In genomic region chr14:20595781-20596180, GRCm38 (mm10) we compare ENCODE assay signal across 10 mouse cellular contexts. TPM values are rescaled to one million over a fixed set of nuclear protein-coding genes. Genes with fewer than 3 reads are reported as not detected.
DNase-seq lines count a peak whose midpoint lies in the region; ATAC-seq lines count a peak whose summit lies in the region.
"Had no signal": no experiment of that assay in that cellular context is flagged by ENCODE, and none has a peak within 500 bp of the region (broad histone marks: within the 10 kb centered on the region; RNA-seq: fewer than 3 reads in every experiment).

No protein-coding gene starts in this region.

- no peak overlapping the region for H3K4me2 ChIP-seq in liver, embryonic 13.5 days

- no peak overlapping the region for H3K9ac ChIP-seq in liver, embryonic 13.5 days

- peaks cover 49% of the 10 kb centered on the region for H3K4me1 ChIP-seq in liver, embryonic 13.5 days (replicated peaks)

- H3K36me3 ChIP-seq in liver, embryonic 13.5 days, result no peaks in the 10 kb centered on the region
- H3K36me3 ChIP-seq: G1E had no signal

- no peaks in the 10 kb centered on the region for H3K27me3 ChIP-seq in liver, embryonic 13.5 days

- no peaks in the 10 kb centered on the region for H3K9me3 ChIP-seq in liver, embryonic 13.5 days (replicated peaks)
- H3K9me3 ChIP-seq: G1E had no signal

- no peak for DNase-seq in liver, embryonic 13.5 days
- no peak for DNase-seq in liver
- DNase-seq in embryo, embryonic 9.5 days (ENCODE audit: extremely low spot score), result peak; percentile 8
- DNase-seq in layer of hippocampus, adult 8-10 months (ENCODE audit: low spot score in 2 of 2), result peak; percentile 62 to 70
- DNase-seq in right cerebral cortex, postnatal 25 days, result peak; percentile 55
- no peak for DNase-seq in kidney, adult 18-20 months
- no peak for DNase-seq in lung, postnatal 10 days
- DNase-seq in MN1 (ENCODE audit: low spot score), result no peak

- peak overlapping the region; percentile 36 for H3K27ac ChIP-seq in liver, embryonic 13.5 days
- H3K27ac ChIP-seq: macrophage had no signal

- no peak for ATAC-seq in liver, embryonic 13.5 days (ENCODE audit: low read depth)

- WGBS in liver, embryonic 13.5 days (ENCODE audit: insufficient replicate concordance), result 72% methylated on average over 3 of the region's 3 CpGs

- H3K4me3 ChIP-seq in liver, embryonic 13.5 days (replicated peaks), result no peak overlapping the region

RNA-seq across cellular contexts. Expression of gene Usp54, which starts 45.1 kb away (rescaled TPM):
- 1.0 and 1.2 TPM in 2 replicates for polyA plus RNA-seq in liver, embryonic 13.5 days (2015; fragmentation: Nextera tagmentation; extraction: Ambion mirVana)
- total RNA-seq in layer of hippocampus, adult 8-10 months (2022), result 10 to 100 TPM; 53.4 to 67.8 (median 59.7) TPM

RNA-seq across cellular contexts. Expression of gene Ppp3cb, which starts 49.4 kb away (rescaled TPM):
- 21.3 and 24.5 TPM in 2 replicates for polyA plus RNA-seq in liver, embryonic 13.5 days (2015; fragmentation: Nextera tagmentation; extraction: Ambion mirVana)
- total RNA-seq in layer of hippocampus, adult 8-10 months (2022), result 100 to 1,000 TPM; 256 to 309 (median 290) TPM

Comparison
In these comparisons a context has a peak if more than half of its experiments do, and no peak if none do; other contexts are left out.
1. DNase-seq: peak in embryo, embryonic 9.5 days (single experiment), layer of hippocampus, adult 8-10 months (2 of 2) and right cerebral cortex, postnatal 25 days (single experiment); none in liver, embryonic 13.5 days (single experiment), liver (single experiment), kidney, adult 18-20 months (single experiment), lung, postnatal 10 days (single experiment) and MN1 (single experiment).